Mouse (Mus musculus): Measurements from ENCODE around the gene Twnk.
A peak's percentile ranks its signal among the peaks of the same experiment; 100 is the strongest.

GRCm38 (mm10) chr19:45047417-45047934 is 42.0 kb downstream of the Twnk start, which contains the start of gene Sfxn3:
- TF ChIP-seq CTCF (IDR thresholded peaks at IDR 0.05): peak; percentile 83
- 0 out of 2 replicates have a peak, but pooled peaks have one; percentile 33 for TF ChIP-seq EP300 (IDR thresholded peaks at IDR 0.05)

Measured in lung, postnatal 0 days (tissue).